Mouse (Mus musculus): ENCODE data around the gene Cacna2d2.

GRCm38 (mm10) chr9:107522400-107522711 lies 122.9 kb downstream of the Cacna2d2 start:
- TF ChIP-seq POLR2A (IDR thresholded peaks at IDR 0.05; ENCODE audit: borderline replicate concordance, low read depth, low read length) (no peak), CTCF (IDR thresholded peaks at IDR 0.05; ENCODE audit: low read depth, low read length) (no peak)
